Comparison of ENCODE assay signal across 21 mouse cellular contexts in genomic region chr11:96280399-96281378, GRCm38 (mm10). TPM values are rescaled to one million over a fixed set of nuclear protein-coding genes. Genes with fewer than 3 reads are reported as not detected.
DNase-seq lines count a peak whose midpoint lies in the region; ATAC-seq and TF ChIP-seq lines count a peak whose summit lies in the region.
"Had no signal": no experiment of that assay in that cellular context is flagged by ENCODE, and none has a peak within 500 bp of the region (broad histone marks: within the 10 kb centered on the region; RNA-seq: fewer than 3 reads in every experiment).

No protein-coding gene starts in this region.

- no peaks in the 10 kb centered on the region for H3K36me3 ChIP-seq in heart, embryonic 10.5 days
- peaks cover 6% of the 10 kb centered on the region; the same call in 1 of the 2 replicates for H3K36me3 ChIP-seq in neural tube, embryonic 14.5 days (ENCODE audit: control insufficient read depth, insufficient read depth, low read length)
- H3K36me3 ChIP-seq in thymus, adult 2 months (ENCODE audit: control insufficient read depth, insufficient read depth, low read length), result no peaks in the 10 kb centered on the region
- H3K36me3 ChIP-seq: G1E; heart, embryonic 12.5 days; liver, embryonic 13.5 days; stomach, embryonic 15.5 days had no signal

- ATAC-seq in neural tube, embryonic 14.5 days (ENCODE audit: low read depth), result no peak
- ATAC-seq: lung, postnatal 0 days had no signal

- TF ChIP-seq CTCF in thymus, adult 2 months (IDR thresholded peaks at IDR 0.05; ENCODE audit: borderline replicate concordance, control insufficient read depth, extremely low read depth, insufficient read depth, low read length, poor library complexity), result no peak

- peak overlapping the region; percentile 100 for H3K4me2 ChIP-seq in neural tube, embryonic 14.5 days (ENCODE audit: low read depth, low read length)
- H3K4me2 ChIP-seq: heart, embryonic 12.5 days; liver, embryonic 13.5 days had no signal

- H3K9me3 ChIP-seq in heart, embryonic 10.5 days, result no peaks in the 10 kb centered on the region
- no peaks in the 10 kb centered on the region for H3K9me3 ChIP-seq in neural tube, embryonic 14.5 days (ENCODE audit: control insufficient read depth, low read length)
- H3K9me3 ChIP-seq: G1E; heart, embryonic 12.5 days; liver, embryonic 13.5 days; stomach, embryonic 15.5 days had no signal

- DNase-seq in heart, embryonic 10.5 days (ENCODE audit: low spot score), result peak; percentile 71
- DNase-seq in heart, postnatal 25 days (ENCODE audit: low spot score), result no peak
- peak; percentile 71 for DNase-seq in kidney, adult 9 months
- no peak for DNase-seq in left cerebral cortex, adult 11 months (ENCODE audit: low spot score)
- DNase-seq in thymus, adult 2 months, result no peak
- DNase-seq: B cell, adult 2 months; cerebellum, adult 9-10 months; gastrocnemius, postnatal 36 days; layer of hippocampus, adult 9-11 months; left cerebral cortex, postnatal 4 days; liver, embryonic 13.5 days; right cerebral cortex, postnatal 4 days; thymus, postnatal 25 days had no signal

- H3K4me1 ChIP-seq in heart, embryonic 10.5 days, result peaks cover 20% of the 10 kb centered on the region
- H3K4me1 ChIP-seq in brown adipose tissue, adult 24 weeks (ENCODE audit: control insufficient read depth, insufficient read depth, insufficient read length, low read length), result no peaks in the 10 kb centered on the region
- peaks cover 47% of the 10 kb centered on the region for H3K4me1 ChIP-seq in neural tube, embryonic 14.5 days (ENCODE audit: control insufficient read depth, insufficient read depth, low read length)
- no peaks in the 10 kb centered on the region; the same call in 1 of the 2 replicates for H3K4me1 ChIP-seq in thymus, adult 2 months (replicated peaks; ENCODE audit: control insufficient read depth, insufficient read depth, low read length)

- no peak overlapping the region for H3K27ac ChIP-seq in heart, embryonic 10.5 days
- no peak overlapping the region for H3K27ac ChIP-seq in brown adipose tissue, adult 24 weeks (replicated peaks; ENCODE audit: low read depth, low read length)
- peak overlapping the region; percentile 100 for H3K27ac ChIP-seq in neural tube, embryonic 14.5 days (ENCODE audit: low read depth, low read length)
- no peak overlapping the region for H3K27ac ChIP-seq in thymus, adult 2 months (ENCODE audit: control insufficient read depth, insufficient read depth, low read length)
- H3K27ac ChIP-seq: liver, embryonic 13.5 days; stomach, embryonic 15.5 days had no signal

- no peak for TF ChIP-seq POLR2A in thymus, adult 2 months (IDR thresholded peaks at IDR 0.05; ENCODE audit: control insufficient read depth, extremely low read depth, insufficient read depth, low read length, poor library complexity)

- peak overlapping the region; percentile 100 for H3K9ac ChIP-seq in neural tube, embryonic 14.5 days (replicated peaks; ENCODE audit: low read depth, low read length)
- H3K9ac ChIP-seq: heart, embryonic 12.5 days; liver, embryonic 13.5 days; stomach, embryonic 15.5 days had no signal

- H3K4me3 ChIP-seq in heart, embryonic 10.5 days, result no peak overlapping the region
- peak overlapping the region; percentile 35; the same call in 1 of the 2 replicates for H3K4me3 ChIP-seq in brown adipose tissue, adult 24 weeks (ENCODE audit: insufficient read depth, low read depth, low read length)
- peak overlapping the region; percentile 95 for H3K4me3 ChIP-seq in neural tube, embryonic 14.5 days (ENCODE audit: low read depth, low read length)
- no peak overlapping the region for H3K4me3 ChIP-seq in thymus, adult 2 months (ENCODE audit: control insufficient read depth, insufficient read depth, low read length)
- H3K4me3 ChIP-seq: heart, embryonic 12.5 days; liver, embryonic 13.5 days; stomach, embryonic 15.5 days had no signal

- H3K27me3 ChIP-seq in heart, embryonic 10.5 days (ENCODE audit: insufficient read depth, poor library complexity, severe bottlenecking), result peaks cover 100% of the 10 kb centered on the region
- no peaks in the 10 kb centered on the region for H3K27me3 ChIP-seq in neural tube, embryonic 14.5 days (ENCODE audit: control insufficient read depth, insufficient read depth, low read length)
- peaks cover 60% of the 10 kb centered on the region for H3K27me3 ChIP-seq in thymus, adult 2 months (ENCODE audit: control insufficient read depth, insufficient read depth, low read length)

- WGBS in heart, embryonic 10.5 days, result 6% methylated on average over 8 of the region's 8 CpGs
- 9% methylated on average over 8 of the region's 8 CpGs for WGBS in neural tube, embryonic 14.5 days
- WGBS in thymus, adult 2 months, result 45% methylated on average over 8 of the region's 8 CpGs

- intact Hi-C loops in heart, postnatal 25 days (cut with DNase I), result no loop called here

RNA-seq across cellular contexts. Expression of gene Hoxb8, which starts 1.0 kb away (rescaled TPM):
- 0.30 TPM in 1 of 2 replicates, not detected in the other for polyA plus RNA-seq in heart, embryonic 10.5 days (2016; fragmentation: Nextera tagmentation; extraction: Ambion mirVana)
- total RNA-seq in heart, postnatal 25 days (2021), result not detected
- 0.58 and 1.9 TPM in 2 replicates for polyA plus RNA-seq in brown adipose tissue, adult 24 weeks (2012; ENCODE audit: insufficient read depth, insufficient read length, missing spikeins)
- 78.6 and 120 TPM in 2 replicates for polyA plus RNA-seq in neural tube, embryonic 14.5 days (2014; fragmentation: Nextera tagmentation; extraction: Ambion mirVana)
- polyA plus RNA-seq in thymus, adult 2 months (2012; rRNA removed), result 0.09 and 0.20 TPM in 2 replicates
- total RNA-seq: hematopoietic stem cell, adult 5-6 weeks; left cerebral cortex, postnatal 4 days; megakaryocyte-erythroid progenitor cell, adult 5-6 weeks had no signal
- polyA plus RNA-seq: heart, embryonic 12.5 days; liver, embryonic 13.5 days had no signal

RNA-seq across cellular contexts. Expression of gene Hoxb7, which starts 5.7 kb away (rescaled TPM):
- polyA plus RNA-seq in heart, embryonic 10.5 days (2016; fragmentation: Nextera tagmentation; extraction: Ambion mirVana), result 0.11 and 1.3 TPM in 2 replicates
- not detected for total RNA-seq in heart, postnatal 25 days (2021)
- 2.1 and 2.6 TPM in 2 replicates for polyA plus RNA-seq in brown adipose tissue, adult 24 weeks (2012; ENCODE audit: insufficient read depth, insufficient read length, missing spikeins)
- polyA plus RNA-seq in neural tube, embryonic 14.5 days (2014; fragmentation: Nextera tagmentation; extraction: Ambion mirVana), result 120 and 133 TPM in 2 replicates
- polyA plus RNA-seq in thymus, adult 2 months (2012; rRNA removed), result 0.09 TPM in 1 of 2 replicates, not detected in the other
- total RNA-seq: G1E; hematopoietic stem cell, adult 5-6 weeks; left cerebral cortex, postnatal 4 days; megakaryocyte-erythroid progenitor cell, adult 5-6 weeks had no signal
- polyA plus RNA-seq: G1E had no signal

RNA-seq across cellular contexts. Expression of gene Hoxb9, which starts 9.4 kb away (rescaled TPM):
- 0.75 TPM in 1 of 2 replicates, not detected in the other for polyA plus RNA-seq in heart, embryonic 10.5 days (2016; fragmentation: Nextera tagmentation; extraction: Ambion mirVana)
- not detected for total RNA-seq in heart, postnatal 25 days (2021)
- not detected in 2 replicates for polyA plus RNA-seq in brown adipose tissue, adult 24 weeks (2012; ENCODE audit: insufficient read depth, insufficient read length, missing spikeins)
- polyA plus RNA-seq in neural tube, embryonic 14.5 days (2014; fragmentation: Nextera tagmentation; extraction: Ambion mirVana), result 106 and 114 TPM in 2 replicates
- polyA plus RNA-seq in thymus, adult 2 months (2012; rRNA removed), result 0.09 and 0.22 TPM in 2 replicates
- total RNA-seq: G1E; left cerebral cortex, postnatal 4 days; megakaryocyte-erythroid progenitor cell, adult 5-6 weeks had no signal
- polyA plus RNA-seq: G1E; lung, postnatal 0 days had no signal

RNA-seq across cellular contexts. Expression of gene Hoxb6, which starts 11.6 kb away (rescaled TPM):
- 0.42 and 2.2 TPM in 2 replicates for polyA plus RNA-seq in heart, embryonic 10.5 days (2016; fragmentation: Nextera tagmentation; extraction: Ambion mirVana)
- not detected for total RNA-seq in heart, postnatal 25 days (2021)
- polyA plus RNA-seq in brown adipose tissue, adult 24 weeks (2012; ENCODE audit: insufficient read depth, insufficient read length, missing spikeins), result 0.91 and 1.9 TPM in 2 replicates
- 138 and 141 TPM in 2 replicates for polyA plus RNA-seq in neural tube, embryonic 14.5 days (2014; fragmentation: Nextera tagmentation; extraction: Ambion mirVana)
- 0.18 and 0.50 TPM in 2 replicates for polyA plus RNA-seq in thymus, adult 2 months (2012; rRNA removed)
- total RNA-seq: G1E; left cerebral cortex, postnatal 4 days; megakaryocyte-erythroid progenitor cell, adult 5-6 weeks had no signal
- polyA plus RNA-seq: heart, embryonic 12.5 days had no signal

RNA-seq across cellular contexts. Expression of gene Hoxb5, which starts 22.4 kb away (rescaled TPM):
- polyA plus RNA-seq in heart, embryonic 10.5 days (2016; fragmentation: Nextera tagmentation; extraction: Ambion mirVana), result 1.0 and 5.2 TPM in 2 replicates
- total RNA-seq in heart, postnatal 25 days (2021), result under 1 TPM; 0.10 to 0.14 TPM
- polyA plus RNA-seq in brown adipose tissue, adult 24 weeks (2012; ENCODE audit: insufficient read depth, insufficient read length, missing spikeins), result 1.1 and 1.2 TPM in 2 replicates
- polyA plus RNA-seq in neural tube, embryonic 14.5 days (2014; fragmentation: Nextera tagmentation; extraction: Ambion mirVana), result 49.1 and 52.4 TPM in 2 replicates
- polyA plus RNA-seq in thymus, adult 2 months (2012; rRNA removed), result 0.18 and 0.22 TPM in 2 replicates
- total RNA-seq: left cerebral cortex, postnatal 4 days; megakaryocyte-erythroid progenitor cell, adult 5-6 weeks had no signal

Comparison
In these comparisons a context has a peak if more than half of its experiments do, and no peak if none do; other contexts are left out.
1. DNase-seq: peak in heart, embryonic 10.5 days (single experiment) and kidney, adult 9 months (single experiment); none in heart, postnatal 25 days (single experiment), left cerebral cortex, adult 11 months (single experiment) and thymus, adult 2 months (single experiment).
2. H3K4me3 ChIP-seq: peak in brown adipose tissue, adult 24 weeks (single experiment) and neural tube, embryonic 14.5 days (single experiment); none in heart, embryonic 10.5 days (single experiment) and thymus, adult 2 months (single experiment).
3. RNA of gene Hoxb8, which starts 1.0 kb away (polyA plus RNA-seq): 78.6 to 120 TPM in neural tube, embryonic 14.5 days; 0.58 to 1.9 TPM in brown adipose tissue, adult 24 weeks, 0.30 TPM in heart, embryonic 10.5 days and 0.09 to 0.20 TPM in thymus, adult 2 months; every median in the first group is over 10 times any median in the second.
4. RNA of gene Hoxb7, which starts 5.7 kb away (polyA plus RNA-seq): 120 to 133 TPM in neural tube, embryonic 14.5 days; 2.1 to 2.6 TPM in brown adipose tissue, adult 24 weeks, 0.11 to 1.3 TPM in heart, embryonic 10.5 days and 0.09 TPM in thymus, adult 2 months; every median in the first group is over 10 times any median in the second.
5. RNA of gene Hoxb9, which starts 9.4 kb away (polyA plus RNA-seq): 106 to 114 TPM in neural tube, embryonic 14.5 days; 0.75 TPM in heart, embryonic 10.5 days, 0.09 to 0.22 TPM in thymus, adult 2 months and not detected in brown adipose tissue, adult 24 weeks; every median in the first group is over 10 times any median in the second.